ENCODE assay signal across 28 mouse cellular contexts in genomic region chr12:112871272-112871671, GRCm38 (mm10). TPM values are rescaled to one million over a fixed set of nuclear protein-coding genes. Genes with fewer than 3 reads are reported as not detected.
DNase-seq lines count a peak whose midpoint lies in the region; ATAC-seq and TF ChIP-seq lines count a peak whose summit lies in the region.
"Had no signal": no experiment of that assay in that cellular context is flagged by ENCODE, and none has a peak within 500 bp of the region (broad histone marks: within the 10 kb centered on the region; RNA-seq: fewer than 3 reads in every experiment).

No protein-coding gene starts in this region.

- ATAC-seq in heart, embryonic 16.5 days (replicated peaks; ENCODE audit: extremely low read depth, insufficient read depth, low FRiP score): no peak
- no peak for ATAC-seq in stomach, embryonic 15.5 days (ENCODE audit: insufficient read depth, low FRiP score, low read depth)
- no peak for ATAC-seq in stomach, postnatal 0 days (ENCODE audit: low FRiP score, low TSS enrichment)
- ATAC-seq: forebrain, embryonic 13.5 days; forebrain, embryonic 16.5 days; hindbrain, postnatal 0 days had no signal

- no peak overlapping the region for H3K9ac ChIP-seq in heart, embryonic 16.5 days (ENCODE audit: low read length)
- no peak overlapping the region for H3K9ac ChIP-seq in stomach, embryonic 15.5 days
- H3K9ac ChIP-seq in stomach, postnatal 0 days (ENCODE audit: low read length): no peak overlapping the region
- H3K9ac ChIP-seq: forebrain, embryonic 13.5 days; heart, embryonic 12.5 days; heart, embryonic 15.5 days; hindbrain, embryonic 14.5 days had no signal

- H3K4me2 ChIP-seq in heart, embryonic 16.5 days (ENCODE audit: low read depth, low read length): no peak overlapping the region; the same call in 1 of the 2 replicates
- no peak overlapping the region for H3K4me2 ChIP-seq in stomach, embryonic 15.5 days
- no peak overlapping the region for H3K4me2 ChIP-seq in stomach, postnatal 0 days (replicated peaks; ENCODE audit: low read depth)
- H3K4me2 ChIP-seq: forebrain, embryonic 13.5 days; heart, embryonic 12.5 days; heart, embryonic 15.5 days; hindbrain, embryonic 14.5 days had no signal

- no peak overlapping the region; the same call in 1 of the 2 replicates for H3K27ac ChIP-seq in heart, embryonic 16.5 days (ENCODE audit: low read length)
- H3K27ac ChIP-seq in stomach, embryonic 15.5 days: 0 out of 2 replicates have a peak overlapping the region, but pooled peaks have one; percentile 22
- no peak overlapping the region for H3K27ac ChIP-seq in stomach, postnatal 0 days (replicated peaks)
- H3K27ac ChIP-seq in bone marrow macrophage, adult 2 months (ENCODE audit: insufficient read depth, low read depth, low read length): 0 out of 2 replicates have a peak overlapping the region, but pooled peaks have one; percentile 16
- H3K27ac ChIP-seq: forebrain, embryonic 13.5 days; gastrocnemius, adult 2 months; heart, embryonic 15.5 days; hindbrain, embryonic 14.5 days; hindbrain, postnatal 0 days had no signal

- TF ChIP-seq CTCF in stomach, postnatal 0 days (IDR thresholded peaks at IDR 0.05; ENCODE audit: low read depth): no peak
- no peak for TF ChIP-seq CTCF in E14TG2a.4 (conservative IDR thresholded peaks at IDR 0.05; ENCODE audit: low read length)
- no peak for TF ChIP-seq CTCF in bone marrow macrophage, adult 2 months (IDR thresholded peaks at IDR 0.05; ENCODE audit: low read depth, low read length)

- no peak for TF ChIP-seq POLR2A in bone marrow macrophage, adult 2 months (IDR thresholded peaks at IDR 0.05; ENCODE audit: borderline replicate concordance, low read depth, low read length)

- no peak for TF ChIP-seq EP300 in stomach, postnatal 0 days (optimal IDR thresholded peaks at IDR 0.05)

- H3K4me3 ChIP-seq in heart, embryonic 16.5 days (ENCODE audit: low read length): 0 out of 2 replicates have a peak overlapping the region, but pooled peaks have one; percentile 6
- H3K4me3 ChIP-seq in stomach, embryonic 15.5 days (replicated peaks): no peak overlapping the region
- no peak overlapping the region for H3K4me3 ChIP-seq in stomach, postnatal 0 days (ENCODE audit: low read depth, low read length)
- H3K4me3 ChIP-seq in E14TG2a.4 (replicated peaks; ENCODE audit: low read length): peak overlapping the region; percentile 61
- no peak overlapping the region for H3K4me3 ChIP-seq in bone marrow macrophage, adult 2 months (ENCODE audit: insufficient read depth, low read length)
- H3K4me3 ChIP-seq: forebrain, embryonic 10.5 days; forebrain, embryonic 13.5 days; gastrocnemius, adult 2 months; heart, embryonic 12.5 days; heart, embryonic 15.5 days had no signal

- peaks cover 43% of the 10 kb centered on the region for H3K27me3 ChIP-seq in heart, embryonic 16.5 days (ENCODE audit: control insufficient read depth, insufficient read depth, low read length)
- peaks cover 29% of the 10 kb centered on the region for H3K27me3 ChIP-seq in stomach, embryonic 15.5 days (replicated peaks)
- 0 out of 2 replicates have a peak, but pooled peaks cover 2% of the 10 kb centered on the region for H3K27me3 ChIP-seq in stomach, postnatal 0 days (ENCODE audit: control insufficient read depth, insufficient read depth, low read length)
- H3K27me3 ChIP-seq in E14TG2a.4 (ENCODE audit: insufficient read depth, low read length): peaks cover 86% of the 10 kb centered on the region

- no peaks in the 10 kb centered on the region for H3K36me3 ChIP-seq in heart, embryonic 16.5 days (ENCODE audit: control insufficient read depth, insufficient read depth)
- H3K36me3 ChIP-seq in stomach, embryonic 15.5 days: no peaks in the 10 kb centered on the region
- H3K36me3 ChIP-seq in stomach, postnatal 0 days (ENCODE audit: control insufficient read depth, insufficient read depth, low read length): no peaks in the 10 kb centered on the region
- no peaks in the 10 kb centered on the region for H3K36me3 ChIP-seq in E14TG2a.4 (ENCODE audit: insufficient read depth, low read length)
- H3K36me3 ChIP-seq: forebrain, embryonic 10.5 days; heart, embryonic 12.5 days; heart, embryonic 15.5 days had no signal

- WGBS in heart, embryonic 16.5 days: 89% methylated on average over 2 of the region's 2 CpGs
- WGBS in stomach, embryonic 15.5 days: 91% methylated on average over 2 of the region's 2 CpGs
- WGBS in stomach, postnatal 0 days: 85% methylated on average over 2 of the region's 2 CpGs

- H3K4me1 ChIP-seq in heart, embryonic 16.5 days (ENCODE audit: control insufficient read depth, insufficient read depth, low read length): peaks cover 23% of the 10 kb centered on the region
- peaks cover 34% of the 10 kb centered on the region for H3K4me1 ChIP-seq in stomach, embryonic 15.5 days
- H3K4me1 ChIP-seq in stomach, postnatal 0 days (replicated peaks; ENCODE audit: control insufficient read depth, insufficient read depth): no peaks in the 10 kb centered on the region; the same call in 1 of the 2 replicates
- H3K4me1 ChIP-seq in E14TG2a.4 (replicated peaks; ENCODE audit: low read depth, low read length): peaks cover 60% of the 10 kb centered on the region
- H3K4me1 ChIP-seq in bone marrow macrophage, adult 2 months (ENCODE audit: control insufficient read depth, insufficient read depth, low read length): peaks cover 50% of the 10 kb centered on the region

- DNase-seq in heart, adult 11 months: no peak
- DNase-seq in stomach, postnatal 0 days (ENCODE audit: low spot score): no peak
- DNase-seq in Muller cell, postnatal 12 days (ENCODE audit: inconsistent ontology term): no peak
- no peak for DNase-seq in frontal cortex, adult 2 months (ENCODE audit: extremely low spot score in 1 of 2, low spot score in 1 of 2)
- DNase-seq: adrenal gland, adult 2 months; adrenal gland, postnatal 14 days; B cell, adult 2 months; cerebellum, adult 11-12 months; cerebellum, adult 8-10 months; cerebellum, postnatal 14 days; gastrocnemius, adult 2 months; gastrocnemius, postnatal 14 days; heart, adult 18-20 months; heart, postnatal 14 days; heart, postnatal 4 days; kidney, adult 11 months had no signal

- H3K9me3 ChIP-seq in heart, embryonic 16.5 days (replicated peaks; ENCODE audit: control insufficient read depth, low read length): no peaks in the 10 kb centered on the region
- H3K9me3 ChIP-seq in stomach, embryonic 15.5 days: no peaks in the 10 kb centered on the region
- H3K9me3 ChIP-seq in stomach, postnatal 0 days (ENCODE audit: control insufficient read depth, low read length): no peaks in the 10 kb centered on the region
- H3K9me3 ChIP-seq in E14TG2a.4 (ENCODE audit: low read length): no peaks in the 10 kb centered on the region
- H3K9me3 ChIP-seq: forebrain, embryonic 10.5 days; forebrain, embryonic 13.5 days; heart, embryonic 12.5 days; heart, embryonic 15.5 days had no signal

RNA-seq across cellular contexts. Expression of gene Gpr132, which starts 3.2 kb away (rescaled TPM):
- 1.4 and 3.6 TPM in 2 replicates for polyA plus RNA-seq in heart, embryonic 16.5 days (2015; fragmentation: Nextera tagmentation; extraction: Ambion mirVana)
- polyA plus RNA-seq in stomach, embryonic 15.5 days (2015; fragmentation: Nextera tagmentation; extraction: Ambion mirVana): 0.33 and 0.41 TPM in 2 replicates
- polyA plus RNA-seq in stomach, postnatal 0 days (2015; fragmentation: Nextera tagmentation; extraction: Ambion mirVana): 0.10 and 0.11 TPM in 2 replicates
- polyA plus RNA-seq in bone marrow macrophage, adult 2 months (2012; ENCODE audit: insufficient read depth, insufficient read length, missing spikeins): 42.1 and 44.3 TPM in 2 replicates
- 0.10 and 0.15 TPM in 2 replicates for polyA plus RNA-seq in frontal cortex, adult 2 months (2012; rRNA removed)
- polyA plus RNA-seq: forebrain, embryonic 13.5 days; forebrain, embryonic 16.5 days; heart, embryonic 12.5 days; hindbrain, embryonic 11.5 days; hindbrain, embryonic 14.5 days had no signal

RNA-seq across cellular contexts. Expression of gene Cdca4, which starts 42.0 kb away (rescaled TPM):
- polyA plus RNA-seq in heart, embryonic 16.5 days (2015; fragmentation: Nextera tagmentation; extraction: Ambion mirVana): 44.7 and 53.2 TPM in 2 replicates
- 97.0 and 100 TPM in 2 replicates for polyA plus RNA-seq in stomach, embryonic 15.5 days (2015; fragmentation: Nextera tagmentation; extraction: Ambion mirVana)
- 37.5 and 41.6 TPM in 2 replicates for polyA plus RNA-seq in stomach, postnatal 0 days (2015; fragmentation: Nextera tagmentation; extraction: Ambion mirVana)
- polyA plus RNA-seq in bone marrow macrophage, adult 2 months (2012; ENCODE audit: insufficient read depth, insufficient read length, missing spikeins): 26.2 and 28.0 TPM in 2 replicates
- 10.2 and 10.6 TPM in 2 replicates for polyA plus RNA-seq in frontal cortex, adult 2 months (2012; rRNA removed)

RNA-seq across cellular contexts. Expression of gene Jag2, which starts 58.3 kb away (rescaled TPM):
- 4.0 and 5.4 TPM in 2 replicates for polyA plus RNA-seq in heart, embryonic 16.5 days (2015; fragmentation: Nextera tagmentation; extraction: Ambion mirVana)
- polyA plus RNA-seq in stomach, embryonic 15.5 days (2015; fragmentation: Nextera tagmentation; extraction: Ambion mirVana): 6.0 and 7.0 TPM in 2 replicates
- 3.2 and 4.5 TPM in 2 replicates for polyA plus RNA-seq in stomach, postnatal 0 days (2015; fragmentation: Nextera tagmentation; extraction: Ambion mirVana)
- polyA plus RNA-seq in bone marrow macrophage, adult 2 months (2012; ENCODE audit: insufficient read depth, insufficient read length, missing spikeins): 2.8 and 3.2 TPM in 2 replicates
- 43.0 and 48.3 TPM in 2 replicates for polyA plus RNA-seq in frontal cortex, adult 2 months (2012; rRNA removed)

Comparison
In these comparisons a context has a peak if more than half of its experiments do, and no peak if none do; other contexts are left out.
1. H3K27ac ChIP-seq: peak in stomach, embryonic 15.5 days (single experiment) and bone marrow macrophage, adult 2 months (single experiment); none in heart, embryonic 16.5 days (single experiment) and stomach, postnatal 0 days (single experiment).
2. H3K4me3 ChIP-seq: peak in heart, embryonic 16.5 days (single experiment) and E14TG2a.4 (single experiment); none in stomach, embryonic 15.5 days (single experiment), stomach, postnatal 0 days (single experiment) and bone marrow macrophage, adult 2 months (single experiment).